Mouse (Mus musculus) inflammation-experienced regulatory T-cells (primary cell): ENCODE measurements around the gene Tunar. TPM values are rescaled to one million over a fixed set of nuclear protein-coding genes. Genes with fewer than 3 reads are reported as not detected.

Experiments used
- polyA plus RNA-seq, 2 experiments: library from polyadenylated mRNA; unstranded; fragments of 100-300 nt; shearing (Covaris generic); gene quantifications; one replicate each; pipeline ENCODE4 v1.2.1; 2017

The Tunar gene
- not detected for polyA plus RNA-seq

DNA sequence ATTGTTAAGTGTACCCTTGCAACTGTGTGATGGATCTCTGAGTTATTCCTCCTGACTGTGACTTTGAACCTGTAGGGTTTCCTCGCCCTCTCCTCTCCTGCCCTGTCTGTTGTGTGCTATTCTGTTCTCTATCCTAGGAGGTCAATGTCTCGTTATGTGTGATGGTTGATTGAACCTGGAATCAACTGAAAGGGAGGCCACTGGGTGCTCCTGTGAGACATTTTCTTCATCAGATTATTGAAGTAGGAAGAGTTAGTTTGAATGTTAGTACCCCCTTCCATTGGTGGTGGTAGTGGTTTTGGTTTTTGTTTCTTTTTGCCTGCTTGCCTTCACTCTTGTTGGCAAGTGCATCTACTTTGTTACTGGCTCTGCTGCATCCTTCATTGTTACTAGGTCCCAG, at the start of gene Tunar:
Gene Tunar (plus strand): TSS at position 301 of the 400 bp plus-strand sequence.

Other genes starting within 250 kb of the Tunar start
- not detected for gene Tcl1b2, start 187.9 kb upstream of the Tunar start, polyA plus RNA-seq
- gene Tcl1b1, start 174.2 kb upstream of the Tunar start, polyA plus RNA-seq, result not detected
- under 1 TPM in 1 of 2 experiments, not detected in 1; 0.36 TPM for gene Tcl1b5, start 157.5 kb upstream of the Tunar start, polyA plus RNA-seq
- not detected for gene Tcl1b3, start 142.8 kb upstream of the Tunar start, polyA plus RNA-seq
- under 1 TPM in 1 of 2 experiments, not detected in 1; 0.51 TPM for gene Tcl1b4, start 131.9 kb upstream of the Tunar start, polyA plus RNA-seq
- under 1 TPM in 1 of 2 experiments, not detected in 1; 0.75 TPM for gene Tcl1, start 111.1 kb upstream of the Tunar start, polyA plus RNA-seq
- gene D430019H16Rik, start 120.0 kb downstream of the Tunar start, polyA plus RNA-seq, result 1 to 10 TPM in 1 of 2 experiments, under 1 TPM in 1; 0.67 to 1.4 TPM
- not detected for gene Bdkrb2, start 229.4 kb downstream of the Tunar start, polyA plus RNA-seq